Mouse (Mus musculus): ENCODE results near the gene Tnrc6a. TPM values are rescaled to one million over a fixed set of nuclear protein-coding genes. Genes with fewer than 3 reads are reported as not detected.
"Not testable (repeated sequence)": the region's sequence is repeated elsewhere in the genome, so short reads cannot be mapped to it uniquely, and the experiment has no call there.

The Tnrc6a gene
- polyA plus RNA-seq, 1 experiment from 2014 or later, result 42.0 TPM

GRCm38 (mm10) chr7:123096344-123097120 lies 27.2 kb upstream of the Tnrc6a start:
- H3K27ac ChIP-seq (ENCODE audit: low read depth, low read length), result no peak overlapping the region

GRCm38 (mm10) chr7:123097891-123098750 lies 25.6 kb upstream of the Tnrc6a start:
- Histone ChIP-seq H3K27me3 (replicated peaks; ENCODE audit: control insufficient read depth, insufficient read depth, low read length) (no peaks in the 10 kb centered on the region), H3K4me3 (ENCODE audit: low read depth, low read length) (no peak overlapping the region), H3K4me1 (replicated peaks; ENCODE audit: control insufficient read depth, insufficient read depth, low read length) (peaks cover 5% of the 10 kb centered on the region; the same call in 1 of the 2 replicates), H3K9me3 (ENCODE audit: control insufficient read depth) (no peaks in the 10 kb centered on the region), H3K4me2 (replicated peaks; ENCODE audit: low read depth) (no peak overlapping the region; the same call in 1 of the 2 replicates), H3K27ac (ENCODE audit: low read depth, low read length) (peak overlapping the region; percentile 83), H3K36me3 (ENCODE audit: control insufficient read depth, insufficient read depth) (no peaks in the 10 kb centered on the region), H3K9ac (ENCODE audit: low read depth, low read length) (no peak overlapping the region)
- ATAC-seq, result peak; percentile 94
- TF ChIP-seq CTCF (IDR thresholded peaks at IDR 0.05; ENCODE audit: low read depth), result no peak
- 8% methylated on average over 16 of the region's 16 CpGs for WGBS

More at GRCm38 (mm10) chr7:123096344-123097120, 27.2 kb upstream of the Tnrc6a start:
- no peak for ATAC-seq
- H3K4me3 ChIP-seq (ENCODE audit: low read depth, low read length), result no peak overlapping the region
- no peak for TF ChIP-seq CTCF (IDR thresholded peaks at IDR 0.05; ENCODE audit: low read depth)
- no peak overlapping the region for H3K4me2 ChIP-seq (replicated peaks; ENCODE audit: low read depth)
- H3K9me3 ChIP-seq (ENCODE audit: control insufficient read depth), result no peaks in the 10 kb centered on the region
- H3K9ac ChIP-seq (ENCODE audit: low read depth, low read length), result no peak overlapping the region
- peaks cover 5% of the 10 kb centered on the region; the same call in 1 of the 2 replicates for H3K4me1 ChIP-seq (replicated peaks; ENCODE audit: control insufficient read depth, insufficient read depth, low read length)
- no peaks in the 10 kb centered on the region for H3K36me3 ChIP-seq (ENCODE audit: control insufficient read depth, insufficient read depth)
- H3K27me3 ChIP-seq (replicated peaks; ENCODE audit: control insufficient read depth, insufficient read depth, low read length), result no peaks in the 10 kb centered on the region
- 82% methylated on average over 12 of the region's 12 CpGs for WGBS

GRCm38 (mm10) chr7:123101295-123101694 lies 22.4 kb upstream of the Tnrc6a start:
- WGBS, result 80% methylated on average over 3 of the region's 3 CpGs
- Histone ChIP-seq H3K36me3 (ENCODE audit: control insufficient read depth, insufficient read depth) (no peaks in the 10 kb centered on the region), H3K4me3 (ENCODE audit: low read depth, low read length) (no peak overlapping the region), H3K27me3 (replicated peaks; ENCODE audit: control insufficient read depth, insufficient read depth, low read length) (no peaks in the 10 kb centered on the region), H3K9me3 (ENCODE audit: control insufficient read depth) (no peaks in the 10 kb centered on the region), H3K27ac (ENCODE audit: low read depth, low read length) (no peak overlapping the region), H3K4me2 (replicated peaks; ENCODE audit: low read depth) (no peak overlapping the region), H3K4me1 (replicated peaks; ENCODE audit: control insufficient read depth, insufficient read depth, low read length) (peaks cover 5% of the 10 kb centered on the region; the same call in 1 of the 2 replicates), H3K9ac (ENCODE audit: low read depth, low read length) (no peak overlapping the region)
- no peak for TF ChIP-seq CTCF (IDR thresholded peaks at IDR 0.05; ENCODE audit: low read depth)
- no peak for ATAC-seq

GRCm38 (mm10) chr7:123105381-123105780 lies 18.3 kb upstream of the Tnrc6a start:
- not testable (repeated sequence) for H3K27me3 ChIP-seq (replicated peaks; ENCODE audit: control insufficient read depth, insufficient read depth, low read length); H3K4me2 ChIP-seq (replicated peaks; ENCODE audit: low read depth); H3K4me1 ChIP-seq (replicated peaks; ENCODE audit: control insufficient read depth, insufficient read depth, low read length); H3K36me3 ChIP-seq (ENCODE audit: control insufficient read depth, insufficient read depth); H3K27ac ChIP-seq (ENCODE audit: low read depth, low read length); ATAC-seq; H3K4me3 ChIP-seq (ENCODE audit: low read depth, low read length); H3K9me3 ChIP-seq (ENCODE audit: control insufficient read depth); H3K9ac ChIP-seq (ENCODE audit: low read depth, low read length)
- 33% methylated on average over 1 of the region's 1 CpGs for WGBS

- H3K9me3 ChIP-seq (ENCODE audit: control insufficient read depth), result no peaks in the 10 kb centered on the region
- H3K36me3 ChIP-seq (ENCODE audit: control insufficient read depth, insufficient read depth), result no peaks in the 10 kb centered on the region
- TF ChIP-seq CTCF (IDR thresholded peaks at IDR 0.05; ENCODE audit: low read depth), result no peak
- H3K9ac ChIP-seq (ENCODE audit: low read depth, low read length), result no peak overlapping the region
- no peak overlapping the region for H3K27ac ChIP-seq (ENCODE audit: low read depth, low read length)
- H3K4me2 ChIP-seq (replicated peaks; ENCODE audit: low read depth), result no peak overlapping the region
- H3K4me3 ChIP-seq (ENCODE audit: low read depth, low read length), result no peak overlapping the region
- WGBS, result 57% methylated on average over 1 of the region's 1 CpGs
- no peak for ATAC-seq
- H3K27me3 ChIP-seq (replicated peaks; ENCODE audit: control insufficient read depth, insufficient read depth, low read length), result no peaks in the 10 kb centered on the region
- peaks cover 5% of the 10 kb centered on the region for H3K4me1 ChIP-seq (replicated peaks; ENCODE audit: control insufficient read depth, insufficient read depth, low read length)
Observed at GRCm38 (mm10) chr7:123105906-123106305, 17.8 kb upstream of the Tnrc6a start.

GRCm38 (mm10) chr7:123106326-123106725 lies 17.4 kb upstream of the Tnrc6a start:
- WGBS, result 93% methylated on average over 2 of the region's 2 CpGs

More at GRCm38 (mm10) chr7:123106326-123106725, 17.4 kb upstream of the Tnrc6a start:
- no peak overlapping the region for H3K9ac ChIP-seq (ENCODE audit: low read depth, low read length)
- H3K27me3 ChIP-seq (replicated peaks; ENCODE audit: control insufficient read depth, insufficient read depth, low read length), result no peaks in the 10 kb centered on the region
- no peak overlapping the region for H3K4me3 ChIP-seq (ENCODE audit: low read depth, low read length)
- no peak overlapping the region for H3K27ac ChIP-seq (ENCODE audit: low read depth, low read length)
- H3K4me2 ChIP-seq (replicated peaks; ENCODE audit: low read depth), result no peak overlapping the region
- no peak for TF ChIP-seq CTCF (IDR thresholded peaks at IDR 0.05; ENCODE audit: low read depth)
- H3K9me3 ChIP-seq (ENCODE audit: control insufficient read depth), result no peaks in the 10 kb centered on the region
- H3K4me1 ChIP-seq (replicated peaks; ENCODE audit: control insufficient read depth, insufficient read depth, low read length), result peaks cover 5% of the 10 kb centered on the region
- no peak for ATAC-seq
- no peaks in the 10 kb centered on the region for H3K36me3 ChIP-seq (ENCODE audit: control insufficient read depth, insufficient read depth)
